Mouse (Mus musculus): ENCODE measurements around the gene Clec2g. TPM values are rescaled to one million over a fixed set of nuclear protein-coding genes. Genes with fewer than 3 reads are reported as not detected.
"Not testable (repeated sequence)": the region's sequence is repeated elsewhere in the genome, so short reads cannot be mapped to it uniquely, and the experiment has no call there.

Gene Clec2g
- polyA plus RNA-seq, 1 experiment: not detected

- Histone ChIP-seq H3K27ac (ENCODE audit: control insufficient read depth, insufficient read depth, low read depth, low read length) (no peak overlapping the region), H3K36me3 (ENCODE audit: control insufficient read depth, insufficient read depth, low read length) (no peaks in the 10 kb centered on the region), H3K4me1 (ENCODE audit: control insufficient read depth, insufficient read depth, low read length) (no peaks in the 10 kb centered on the region)
Measured at GRCm38 (mm10) chr6:128913598-128914254, 20.5 kb upstream of the Clec2g start.

DNA sequence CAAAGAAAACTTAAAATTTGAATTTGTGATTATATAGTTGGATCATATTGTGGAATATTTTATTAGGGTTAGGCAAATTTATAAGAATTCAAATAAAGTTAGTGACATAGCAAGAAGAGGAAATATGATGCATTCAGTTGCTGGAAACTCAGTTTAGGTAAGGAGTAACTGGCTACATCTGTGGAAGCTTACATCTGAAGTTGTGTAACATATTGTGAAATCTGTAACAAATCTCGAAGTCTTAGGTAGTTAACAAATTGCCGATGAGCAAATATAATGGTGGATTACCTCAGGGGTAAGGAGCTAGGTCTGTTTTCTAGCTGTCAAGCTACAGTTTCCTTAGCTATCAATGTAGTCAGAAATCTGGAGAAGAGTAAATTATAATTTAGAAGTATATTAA, 16.9 kb upstream of the Clec2g start:
- Histone ChIP-seq H3K27me3 (ENCODE audit: control insufficient read depth, insufficient read depth, low read length) (no peaks in the 10 kb centered on the region), H3K36me3 (ENCODE audit: control insufficient read depth, insufficient read depth, low read length) (no peaks in the 10 kb centered on the region), H3K27ac (ENCODE audit: control insufficient read depth, insufficient read depth, low read depth, low read length) (no peak overlapping the region), H3K4me1 (ENCODE audit: control insufficient read depth, insufficient read depth, low read length) (no peaks in the 10 kb centered on the region), H3K4me3 (ENCODE audit: control insufficient read depth, low read depth, low read length) (no peak overlapping the region)
- no peak for TF ChIP-seq CTCF (IDR thresholded peaks at IDR 0.05; ENCODE audit: control insufficient read depth, insufficient read depth, insufficient replicate concordance, low read depth, low read length)
- no peak for TF ChIP-seq POLR2A (IDR thresholded peaks at IDR 0.05; ENCODE audit: control insufficient read depth, low read depth, low read length)

More at GRCm38 (mm10) chr6:128913598-128914254, 20.5 kb upstream of the Clec2g start:
- no peak overlapping the region for H3K4me3 ChIP-seq (ENCODE audit: control insufficient read depth, low read depth, low read length)
- TF ChIP-seq POLR2A (IDR thresholded peaks at IDR 0.05; ENCODE audit: control insufficient read depth, low read depth, low read length) (no peak), CTCF (IDR thresholded peaks at IDR 0.05; ENCODE audit: control insufficient read depth, insufficient read depth, insufficient replicate concordance, low read depth, low read length) (no peak)
- H3K27me3 ChIP-seq (ENCODE audit: control insufficient read depth, insufficient read depth, low read length): no peaks in the 10 kb centered on the region

DNA sequence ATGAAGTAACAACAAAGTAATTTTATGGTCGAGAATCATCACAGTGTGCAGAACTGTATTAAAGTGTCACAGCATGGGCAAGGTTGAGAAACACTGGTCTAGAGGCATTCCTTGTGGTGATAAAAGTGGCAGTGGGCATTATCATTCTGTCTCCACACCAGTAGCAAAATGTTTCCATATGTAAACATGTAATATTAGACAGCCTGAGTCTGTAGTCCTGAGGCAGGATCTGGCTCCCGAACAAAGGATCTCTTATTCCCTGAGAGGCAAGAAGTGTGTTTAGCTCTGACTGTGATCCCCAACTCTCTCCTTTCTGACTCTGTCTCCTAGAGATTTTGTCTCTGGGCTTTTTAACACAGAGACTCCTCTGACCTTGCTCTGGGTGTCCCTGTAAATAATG, 1.1 kb upstream of the Clec2g start:
- TF ChIP-seq CTCF (IDR thresholded peaks at IDR 0.05; ENCODE audit: control insufficient read depth, insufficient read depth, insufficient replicate concordance, low read depth, low read length): no peak
- no peak for TF ChIP-seq POLR2A (IDR thresholded peaks at IDR 0.05; ENCODE audit: control insufficient read depth, low read depth, low read length)
- no peaks in the 10 kb centered on the region for H3K27me3 ChIP-seq (ENCODE audit: control insufficient read depth, insufficient read depth, low read length)
- H3K4me3 ChIP-seq (ENCODE audit: control insufficient read depth, low read depth, low read length): no peak overlapping the region
- no peaks in the 10 kb centered on the region for H3K36me3 ChIP-seq (ENCODE audit: control insufficient read depth, insufficient read depth, low read length)
- no peak overlapping the region for H3K27ac ChIP-seq (ENCODE audit: control insufficient read depth, insufficient read depth, low read depth, low read length)
- no peaks in the 10 kb centered on the region for H3K4me1 ChIP-seq (ENCODE audit: control insufficient read depth, insufficient read depth, low read length)

- not testable (repeated sequence) for H3K27ac ChIP-seq (ENCODE audit: control insufficient read depth, insufficient read depth, low read depth, low read length); H3K36me3 ChIP-seq (ENCODE audit: control insufficient read depth, insufficient read depth, low read length); H3K4me1 ChIP-seq (ENCODE audit: control insufficient read depth, insufficient read depth, low read length); H3K27me3 ChIP-seq (ENCODE audit: control insufficient read depth, insufficient read depth, low read length); H3K4me3 ChIP-seq (ENCODE audit: control insufficient read depth, low read depth, low read length)
Measured at GRCm38 (mm10) chr6:128935889-128936665, 1.9 kb downstream of the Clec2g start.

- no peaks in the 10 kb centered on the region for H3K36me3 ChIP-seq (ENCODE audit: control insufficient read depth, insufficient read depth, low read length)
Measured at GRCm38 (mm10) chr6:128941646-128942421, 7.7 kb downstream of the Clec2g start.

DNA sequence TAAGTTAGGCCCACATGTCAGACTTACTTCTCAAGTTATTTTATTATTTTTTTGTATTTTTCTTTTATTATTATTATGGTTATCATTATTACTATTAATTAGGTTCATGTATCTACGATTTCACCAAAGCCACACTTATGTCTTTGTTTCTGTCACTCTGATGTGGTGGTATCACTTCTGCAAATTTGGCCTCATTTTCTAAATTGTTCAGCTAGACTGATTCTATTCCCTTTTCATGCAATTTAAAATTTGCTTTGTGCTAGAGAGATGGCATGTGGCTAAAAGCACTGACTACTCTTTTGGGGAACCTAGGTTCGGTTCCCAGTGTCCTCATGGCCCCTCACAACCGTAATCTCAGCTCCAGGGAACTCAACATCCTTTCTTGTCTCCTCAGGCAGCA, 11.4 kb downstream of the Clec2g start:
- H3K4me1 ChIP-seq (ENCODE audit: control insufficient read depth, insufficient read depth, low read length): no peaks in the 10 kb centered on the region
- no peak for TF ChIP-seq POLR2A (IDR thresholded peaks at IDR 0.05; ENCODE audit: control insufficient read depth, low read depth, low read length)
- no peak for TF ChIP-seq CTCF (IDR thresholded peaks at IDR 0.05; ENCODE audit: control insufficient read depth, insufficient read depth, insufficient replicate concordance, low read depth, low read length)
- H3K36me3 ChIP-seq (ENCODE audit: control insufficient read depth, insufficient read depth, low read length): no peaks in the 10 kb centered on the region
- no peak overlapping the region for H3K27ac ChIP-seq (ENCODE audit: control insufficient read depth, insufficient read depth, low read depth, low read length)
- no peak overlapping the region for H3K4me3 ChIP-seq (ENCODE audit: control insufficient read depth, low read depth, low read length)
- no peaks in the 10 kb centered on the region for H3K27me3 ChIP-seq (ENCODE audit: control insufficient read depth, insufficient read depth, low read length)

More at GRCm38 (mm10) chr6:128941646-128942421, 7.7 kb downstream of the Clec2g start:
- Histone ChIP-seq H3K27ac (ENCODE audit: control insufficient read depth, insufficient read depth, low read depth, low read length) (no peak overlapping the region), H3K4me1 (ENCODE audit: control insufficient read depth, insufficient read depth, low read length) (no peaks in the 10 kb centered on the region), H3K4me3 (ENCODE audit: control insufficient read depth, low read depth, low read length) (no peak overlapping the region), H3K27me3 (ENCODE audit: control insufficient read depth, insufficient read depth, low read length) (no peaks in the 10 kb centered on the region)
- TF ChIP-seq CTCF (IDR thresholded peaks at IDR 0.05; ENCODE audit: control insufficient read depth, insufficient read depth, insufficient replicate concordance, low read depth, low read length) (no peak), POLR2A (IDR thresholded peaks at IDR 0.05; ENCODE audit: control insufficient read depth, low read depth, low read length) (no peak)

- H3K36me3 ChIP-seq (ENCODE audit: control insufficient read depth, insufficient read depth, low read length): no peaks in the 10 kb centered on the region
- no peaks in the 10 kb centered on the region for H3K27me3 ChIP-seq (ENCODE audit: control insufficient read depth, insufficient read depth, low read length)
- no peak overlapping the region for H3K27ac ChIP-seq (ENCODE audit: control insufficient read depth, insufficient read depth, low read depth, low read length)
- no peak for TF ChIP-seq POLR2A (IDR thresholded peaks at IDR 0.05; ENCODE audit: control insufficient read depth, low read depth, low read length)
- TF ChIP-seq CTCF (IDR thresholded peaks at IDR 0.05; ENCODE audit: control insufficient read depth, insufficient read depth, insufficient replicate concordance, low read depth, low read length): no peak
- H3K4me3 ChIP-seq (ENCODE audit: control insufficient read depth, low read depth, low read length): no peak overlapping the region
- no peaks in the 10 kb centered on the region for H3K4me1 ChIP-seq (ENCODE audit: control insufficient read depth, insufficient read depth, low read length)
Measured at GRCm38 (mm10) chr6:128961110-128961509, 26.9 kb downstream of the Clec2g start.

DNA sequence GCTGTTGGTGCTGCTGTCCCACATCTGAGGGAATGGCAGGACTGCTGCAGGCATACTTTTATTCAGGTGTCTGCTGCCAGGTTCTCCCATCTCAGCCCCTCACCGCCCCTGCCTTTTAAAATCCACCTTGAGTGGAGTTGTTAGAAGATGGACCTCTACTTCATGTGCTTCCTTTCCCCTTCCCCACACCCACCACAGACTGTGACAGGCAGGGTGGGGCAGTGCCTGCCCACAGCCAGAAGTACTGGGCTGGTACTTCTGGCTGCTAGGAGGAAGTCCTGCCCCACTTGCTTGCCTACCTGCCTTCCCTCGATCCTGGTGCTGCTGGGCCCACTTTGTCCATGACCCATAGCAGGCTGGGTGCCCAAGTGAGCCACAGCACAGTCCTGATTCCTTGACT, 27.9 kb downstream of the Clec2g start:
- H3K27ac ChIP-seq (ENCODE audit: control insufficient read depth, insufficient read depth, low read depth, low read length); H3K27me3 ChIP-seq (ENCODE audit: control insufficient read depth, insufficient read depth, low read length); H3K4me1 ChIP-seq (ENCODE audit: control insufficient read depth, insufficient read depth, low read length); H3K4me3 ChIP-seq (ENCODE audit: control insufficient read depth, low read depth, low read length); H3K36me3 ChIP-seq (ENCODE audit: control insufficient read depth, insufficient read depth, low read length): not testable (repeated sequence)

Data from testis, adult 2 months (tissue).